10 mouse cellular contexts compared by ENCODE assay signal in genomic region chr19:57941529-57941928, GRCm38 (mm10).
DNase-seq lines count a peak whose midpoint lies in the region; ATAC-seq and TF ChIP-seq lines count a peak whose summit lies in the region.
"Had no signal": no experiment of that assay in that cellular context is flagged by ENCODE, and none has a peak within 500 bp of the region (broad histone marks: within the 10 kb centered on the region; RNA-seq: fewer than 3 reads in every experiment).

No protein-coding gene starts in this region.

- peaks cover 5% of the 10 kb centered on the region; the same call in 1 of the 2 replicates for H3K4me1 ChIP-seq in lung, postnatal 0 days (ENCODE audit: insufficient read depth, low read depth, low read length)
- H3K4me1 ChIP-seq: embryonic facial prominence, embryonic 13.5 days; limb, embryonic 13.5 days had no signal

- intact Hi-C loops in left cerebral cortex, adult 2 months (cut with DNase I) = no loop called here

- H3K9me3 ChIP-seq in lung, postnatal 0 days (ENCODE audit: low read length) = no peaks in the 10 kb centered on the region
- H3K9me3 ChIP-seq: embryonic facial prominence, embryonic 13.5 days; limb, embryonic 13.5 days had no signal

- DNase-seq in lung, postnatal 10 days = peak; percentile 29
- no peak for DNase-seq in lung, postnatal 0 days (ENCODE audit: low spot score)
- peak; percentile 23 to 45 for DNase-seq in frontal cortex, postnatal 25 days (ENCODE audit: low spot score in 2 of 2)
- peak; percentile 47 to 58 for DNase-seq in left cerebral cortex, adult 2 months (ENCODE audit: extremely low spot score in 1 of 2, low spot score in 2 of 2)
- peak; percentile 58 for DNase-seq in right cerebral cortex, postnatal 25 days
- no peak for DNase-seq in thymus, postnatal 0 days (ENCODE audit: low spot score)
- no peak for DNase-seq in cerebellum, postnatal 25 days
- no peak for DNase-seq in natural killer cell, adult 2 months (ENCODE audit: low spot score in 2 of 2)

- H3K9ac ChIP-seq in lung, postnatal 0 days (replicated peaks; ENCODE audit: low read depth) = no peak overlapping the region
- H3K9ac ChIP-seq: embryonic facial prominence, embryonic 13.5 days; limb, embryonic 13.5 days had no signal

- H3K27ac ChIP-seq in lung, postnatal 0 days (ENCODE audit: low read length) = no peak overlapping the region
- no peak overlapping the region for H3K27ac ChIP-seq in left cerebral cortex, adult 2 months
- H3K27ac ChIP-seq: embryonic facial prominence, embryonic 13.5 days; limb, embryonic 13.5 days had no signal

- H3K4me3 ChIP-seq in lung, postnatal 0 days (ENCODE audit: low read depth, low read length) = no peak overlapping the region
- H3K4me3 ChIP-seq in left cerebral cortex, adult 2 months = no peak overlapping the region
- H3K4me3 ChIP-seq: embryonic facial prominence, embryonic 13.5 days; limb, embryonic 13.5 days had no signal

- no peak for ATAC-seq in lung, postnatal 0 days

- no peak for TF ChIP-seq EP300 in lung, postnatal 0 days (IDR thresholded peaks at IDR 0.05)

- no peaks in the 10 kb centered on the region for H3K36me3 ChIP-seq in lung, postnatal 0 days (ENCODE audit: insufficient read depth, low read length)

- H3K4me2 ChIP-seq in lung, postnatal 0 days (replicated peaks; ENCODE audit: low read depth, low read length) = no peak overlapping the region
- H3K4me2 ChIP-seq: embryonic facial prominence, embryonic 13.5 days; limb, embryonic 13.5 days had no signal

- 71% methylated on average over 8 of the region's 8 CpGs for WGBS in lung, postnatal 0 days

- TF ChIP-seq CTCF in lung, postnatal 0 days (IDR thresholded peaks at IDR 0.05) = no peak
- TF ChIP-seq CTCF in left cerebral cortex, adult 2 months (IDR thresholded peaks at IDR 0.05) = no peak

- no peaks in the 10 kb centered on the region for H3K27me3 ChIP-seq in lung, postnatal 0 days (replicated peaks; ENCODE audit: insufficient read depth, low read length)
- H3K27me3 ChIP-seq: embryonic facial prominence, embryonic 13.5 days; limb, embryonic 13.5 days had no signal

Comparison
In these comparisons a context has a peak if more than half of its experiments do, and no peak if none do; other contexts are left out.
1. DNase-seq: peak in lung, postnatal 10 days (single experiment), frontal cortex, postnatal 25 days (2 of 2), left cerebral cortex, adult 2 months (2 of 2) and right cerebral cortex, postnatal 25 days (single experiment); none in lung, postnatal 0 days (single experiment), thymus, postnatal 0 days (single experiment), cerebellum, postnatal 25 days (0 of 2) and natural killer cell, adult 2 months (0 of 2).